Mouse (Mus musculus): Measurements from ENCODE around the gene Mfap2.

DNA sequence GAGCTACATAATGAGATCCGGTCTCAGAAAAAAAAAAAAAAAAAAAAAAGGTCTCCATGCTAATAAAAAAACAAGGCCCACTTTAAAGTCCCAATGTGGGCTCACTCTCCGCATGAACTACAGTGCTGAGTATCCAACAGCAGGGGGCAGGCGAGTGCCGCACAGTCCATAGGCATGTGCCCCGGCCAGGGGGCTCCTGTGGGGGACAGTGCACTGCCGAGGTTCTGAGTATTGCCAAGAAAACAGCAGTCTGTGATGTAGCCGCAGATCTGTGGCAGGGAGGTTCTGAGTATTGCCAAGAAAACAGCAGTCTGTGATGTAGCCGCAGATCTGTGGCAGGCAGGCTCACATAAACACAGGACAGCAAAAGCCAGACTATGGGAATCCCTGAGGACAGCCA is 34.6 kb downstream of the Mfap2 start:
- TF ChIP-seq CTCF (IDR thresholded peaks at IDR 0.05; ENCODE audit: low read depth) (peak; percentile 86), EP300 (IDR thresholded peaks at IDR 0.05; ENCODE audit: low read depth) (no peak)
